Mouse (Mus musculus): Measurements from ENCODE around the gene Exph5. TPM values are rescaled to one million over a fixed set of nuclear protein-coding genes. Genes with fewer than 3 reads are reported as not detected.

Exph5 gene
- polyA plus RNA-seq, 1 experiment from 2014 or later: 0.46 TPM

DNA sequence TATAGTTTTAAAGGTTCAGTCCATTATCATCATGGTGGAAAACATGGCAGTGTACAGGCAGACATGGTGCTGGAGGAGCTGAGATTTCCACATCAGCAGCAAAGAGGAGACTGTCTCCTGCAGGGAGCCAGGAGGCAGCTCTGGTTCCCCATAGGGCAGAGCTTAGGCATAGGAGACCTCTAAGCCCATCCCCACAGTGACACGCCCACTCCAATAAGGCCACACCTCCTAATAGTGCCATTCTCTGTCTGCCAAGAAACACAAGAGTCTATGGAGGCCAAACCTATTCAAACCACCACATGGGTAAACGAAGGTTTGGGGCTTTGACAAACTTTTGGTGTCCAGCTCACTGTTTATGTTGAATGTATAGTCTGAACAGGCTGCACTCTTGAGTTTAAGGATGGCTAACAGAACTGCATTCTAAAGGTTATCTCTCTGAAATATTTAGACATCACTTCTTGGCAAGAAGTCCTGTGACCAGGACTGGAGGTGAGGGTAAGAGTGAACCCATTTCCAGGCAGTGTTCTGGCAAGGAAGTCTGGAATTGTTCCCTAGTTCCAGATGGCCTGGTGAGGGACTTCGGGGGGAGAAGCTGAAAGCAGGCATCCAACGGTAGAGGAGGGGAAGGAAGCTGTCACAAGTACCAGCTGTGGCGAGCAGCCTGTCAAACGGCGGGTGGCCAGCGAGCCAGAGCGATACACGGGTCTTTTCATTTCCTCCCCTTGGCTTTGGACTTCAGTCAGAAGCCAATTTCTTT lies 19.6 kb downstream of the Exph5 start:
- no peak for DNase-seq (ENCODE audit: low spot score)

DNA sequence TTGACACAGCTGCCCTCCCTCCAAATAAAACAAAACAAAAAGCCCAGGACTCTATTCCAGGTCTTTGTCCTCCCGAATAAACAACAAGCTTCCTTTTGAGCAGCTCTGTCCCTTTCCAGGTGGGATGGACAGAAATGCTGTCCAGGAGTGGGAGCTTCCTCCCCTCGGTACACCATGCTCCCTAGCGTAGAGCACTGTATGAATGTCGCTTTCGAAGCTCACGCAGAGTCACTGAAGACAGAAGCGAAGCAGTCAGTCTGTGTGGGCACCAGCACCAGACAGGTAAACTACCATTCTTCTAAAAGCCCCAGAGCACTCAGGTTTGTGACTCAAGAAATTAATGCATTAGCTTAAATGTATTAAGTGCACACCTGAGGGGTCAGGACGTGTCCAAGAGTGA lies 20.2 kb downstream of the Exph5 start:
- no peak for DNase-seq (ENCODE audit: low spot score)

DNA sequence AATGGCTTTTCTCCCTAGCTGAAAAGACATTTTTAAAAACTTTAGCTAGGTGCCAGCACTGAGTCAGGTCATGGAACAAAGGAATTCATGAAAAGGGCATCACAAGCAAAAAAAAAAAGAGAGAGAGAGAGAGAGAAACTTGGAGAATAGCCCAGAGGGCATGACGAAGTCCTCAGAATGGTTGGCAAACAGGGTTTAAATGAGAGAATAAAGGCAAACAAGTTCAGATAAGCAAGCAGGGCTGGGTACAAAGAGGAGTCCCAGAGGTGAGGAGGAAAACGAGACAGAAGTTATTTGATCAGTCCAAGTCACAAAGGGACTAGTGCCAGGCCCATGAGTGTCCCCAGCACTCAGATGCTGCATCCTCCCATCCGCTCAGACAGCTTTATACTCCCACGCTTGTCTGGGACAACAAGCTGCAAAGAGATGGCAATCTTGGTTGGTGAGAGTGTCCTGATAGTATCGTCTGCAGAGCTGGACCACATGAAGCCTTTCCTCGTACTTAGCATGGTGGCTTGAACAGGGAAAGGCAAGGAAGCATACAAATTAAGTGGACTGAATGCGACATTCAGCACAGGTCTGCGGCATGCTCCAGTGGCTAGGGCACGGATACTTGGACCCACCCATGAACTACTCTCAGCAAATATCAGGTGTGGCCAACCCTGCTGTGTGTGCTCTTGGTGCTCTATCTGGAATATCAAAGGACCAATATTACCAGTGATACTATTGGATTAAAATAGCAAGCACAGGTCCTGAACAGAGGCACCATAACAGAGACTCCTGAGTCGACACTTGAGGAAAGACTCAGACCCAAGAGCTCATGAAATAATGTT lies 22.2 kb downstream of the Exph5 start:
- DNase-seq (ENCODE audit: low spot score): no peak

GRCm38 (mm10) chr9:53325363-53326090 lies 24.1 kb downstream of the Exph5 start:
- no peak for DNase-seq (ENCODE audit: low spot score)

DNA sequence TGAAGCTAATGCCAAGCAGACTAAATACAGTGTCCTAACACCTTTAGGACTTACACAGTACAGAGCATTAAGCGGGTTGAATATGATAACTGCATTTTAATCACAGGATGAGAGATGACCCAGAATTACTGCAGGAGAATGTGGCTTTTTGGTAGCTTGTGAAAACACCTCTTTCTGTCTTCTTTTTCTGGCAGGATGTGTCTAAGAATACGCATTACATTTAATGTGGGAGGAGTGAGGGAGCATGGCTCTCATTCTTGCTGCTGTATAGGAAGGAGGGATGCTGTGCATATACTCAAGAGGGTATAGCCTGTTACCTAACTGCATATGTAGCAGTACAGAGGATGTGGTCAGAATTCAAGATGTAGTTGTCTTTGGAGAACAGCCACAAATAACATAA lies 26.7 kb downstream of the Exph5 start:
- no peak for DNase-seq (ENCODE audit: low spot score)

DNA sequence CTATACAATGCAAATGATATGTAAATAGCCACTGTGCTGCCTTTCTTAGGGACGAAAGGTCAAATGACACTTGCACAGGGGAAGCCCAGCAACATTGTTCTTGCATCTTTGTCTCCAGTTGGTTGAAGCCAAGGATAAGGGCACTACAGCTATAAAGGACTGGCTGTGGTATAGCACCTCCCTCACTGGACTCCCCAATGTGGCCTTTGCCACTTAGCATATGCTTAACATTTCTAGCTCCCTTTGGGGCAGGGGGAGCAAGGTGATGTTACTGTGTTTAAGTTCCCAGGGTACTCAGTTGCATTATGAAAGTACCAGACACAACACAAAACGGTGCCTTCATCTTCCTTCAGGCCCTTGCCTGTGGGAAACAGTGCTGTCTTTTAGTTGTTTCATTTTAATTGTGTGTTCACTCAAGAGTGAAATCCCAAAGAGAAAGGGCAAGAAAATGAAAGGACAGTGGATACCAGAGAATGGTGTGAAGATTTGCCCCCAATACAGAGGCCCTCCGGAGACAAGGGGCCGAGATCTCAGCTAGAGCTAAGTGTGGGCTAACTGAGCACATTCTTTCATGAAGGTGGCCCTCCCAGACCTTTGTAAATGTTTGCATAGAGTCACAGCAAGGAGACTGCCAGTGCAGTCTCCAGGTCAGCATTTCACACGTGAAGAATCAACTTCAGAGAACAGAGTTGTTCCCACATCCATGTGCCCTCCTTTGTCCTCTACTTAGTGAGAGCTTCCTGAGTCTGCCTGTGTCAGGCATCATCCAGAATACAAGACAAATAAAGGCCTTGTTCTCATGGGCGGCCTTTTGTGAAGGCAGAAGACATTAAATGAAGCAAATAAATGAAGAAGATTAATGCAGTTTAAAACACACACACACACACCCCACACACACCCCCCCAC lies 28.1 kb downstream of the Exph5 start:
- no peak for DNase-seq (ENCODE audit: low spot score)

GRCm38 (mm10) chr9:53330247-53330646 lies 28.8 kb downstream of the Exph5 start:
- no peak for DNase-seq (ENCODE audit: low spot score)

GRCm38 (mm10) chr9:53333436-53333835 lies 32.0 kb downstream of the Exph5 start:
- no peak for DNase-seq (ENCODE audit: low spot score)

DNA sequence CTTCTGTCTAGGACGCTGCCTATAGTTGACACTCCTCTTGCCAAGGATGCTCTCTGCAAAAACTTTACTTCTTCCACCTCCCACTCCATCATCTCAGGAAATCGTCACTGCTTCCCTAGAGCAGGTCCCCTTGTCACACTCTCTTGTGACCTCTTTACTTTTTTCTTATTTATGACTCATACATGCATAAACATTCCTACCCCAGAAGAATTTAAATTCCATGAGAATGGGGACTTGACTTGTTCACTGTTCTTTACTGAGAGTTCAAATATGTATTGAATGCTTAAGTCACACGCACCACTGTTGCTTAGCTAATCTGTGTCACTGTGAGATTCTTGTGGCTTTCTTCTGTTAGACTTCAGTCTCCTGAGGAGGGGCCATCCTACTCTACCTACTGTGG lies 33.7 kb downstream of the Exph5 start:
- no peak for DNase-seq (ENCODE audit: low spot score)

DNA sequence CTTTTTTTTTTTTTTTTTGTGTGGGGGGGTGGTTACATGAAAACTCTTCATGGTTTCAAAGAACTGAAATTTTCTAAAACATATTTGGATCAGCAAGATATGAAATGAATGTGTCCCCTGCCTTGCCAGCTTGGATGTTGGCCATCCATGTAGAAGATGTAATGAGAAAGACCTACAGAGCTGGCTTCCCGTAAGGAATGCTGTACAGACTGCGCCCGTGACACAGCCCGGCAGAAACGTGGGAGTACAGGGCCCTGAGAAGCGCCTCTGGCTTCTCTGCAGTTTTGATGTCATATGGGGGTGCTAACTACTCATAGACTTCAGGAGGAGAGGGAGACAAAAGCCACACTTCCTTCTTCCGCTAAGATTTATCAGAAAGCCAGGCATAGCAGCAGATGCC lies 38.1 kb downstream of the Exph5 start:
- DNase-seq (ENCODE audit: low spot score): no peak

DNA sequence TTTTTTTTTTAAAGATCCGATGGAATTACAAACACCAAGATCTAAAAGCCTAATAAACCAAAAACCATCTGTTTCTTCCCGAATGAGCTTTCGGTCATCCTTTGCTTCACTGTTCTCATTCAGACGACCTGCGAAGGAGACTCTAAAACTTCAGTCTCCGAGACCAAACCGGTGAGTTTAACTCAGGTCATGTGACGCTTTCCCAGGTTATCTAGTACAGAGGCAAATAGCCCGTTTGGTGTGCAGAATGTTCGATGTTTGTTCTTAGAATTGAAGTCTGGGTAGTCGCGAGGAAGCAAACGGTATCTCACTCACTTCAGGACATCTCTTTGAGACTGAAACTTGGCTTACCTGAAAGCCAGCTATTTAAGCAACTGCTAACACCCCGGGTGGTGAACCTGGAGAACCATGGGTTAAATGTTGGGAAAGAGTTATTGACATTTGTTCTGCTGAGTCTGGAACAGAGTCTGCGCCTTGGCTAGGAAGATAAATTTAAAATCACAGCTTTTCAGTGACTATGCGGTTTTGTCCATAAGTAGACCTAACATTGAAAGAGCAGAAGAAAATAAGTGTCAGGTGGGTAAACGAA lies 39.0 kb downstream of the Exph5 start:
- DNase-seq (ENCODE audit: low spot score): no peak

- DNase-seq (ENCODE audit: low spot score): no peak
These were observed 39.5 kb downstream of the Exph5 start for GRCm38 (mm10) chr9:53340969-53341368.

DNA sequence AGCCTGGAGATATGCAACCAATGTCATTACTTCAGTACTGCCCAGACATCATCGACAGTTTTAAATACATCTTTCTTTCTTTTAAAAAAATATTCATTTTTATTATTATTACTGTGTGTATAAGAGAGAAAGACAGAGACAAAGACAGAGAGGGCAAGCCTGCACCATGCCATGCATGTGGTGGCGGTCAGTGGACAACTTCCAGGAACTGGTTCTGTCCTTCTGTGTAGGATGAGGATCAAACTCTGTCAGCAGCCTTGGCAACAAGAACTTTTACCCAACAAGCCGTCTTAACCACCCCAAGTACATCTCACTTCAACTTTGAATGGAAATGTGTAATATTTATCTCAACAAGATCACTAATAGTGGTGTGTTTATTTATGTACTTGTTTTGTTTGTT lies 40.5 kb downstream of the Exph5 start:
- DNase-seq (ENCODE audit: low spot score): no peak

- DNase-seq (ENCODE audit: low spot score): no peak
These were observed 43.4 kb downstream of the Exph5 start for GRCm38 (mm10) chr9:53344646-53345432.

DNA sequence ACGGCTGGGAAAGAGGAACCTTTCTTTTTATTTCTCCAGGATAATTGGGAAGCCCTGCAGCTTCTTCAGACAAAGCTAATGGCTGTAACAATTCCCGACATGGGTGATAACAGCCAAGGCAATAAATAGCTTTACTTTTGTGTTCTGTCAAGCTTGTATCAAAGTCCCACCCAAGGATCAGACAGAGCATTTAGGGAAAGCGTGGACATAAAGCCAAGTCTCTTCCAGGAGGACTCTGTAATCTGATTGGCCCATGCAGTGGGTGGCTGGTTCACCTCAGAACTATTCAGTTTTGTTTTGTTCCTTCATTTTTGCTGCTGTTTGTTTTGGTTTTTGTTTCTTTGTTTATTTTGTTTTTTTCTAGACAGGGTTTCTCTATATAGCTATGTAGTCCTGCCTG lies 44.3 kb downstream of the Exph5 start:
- no peak for DNase-seq (ENCODE audit: low spot score)

DNA sequence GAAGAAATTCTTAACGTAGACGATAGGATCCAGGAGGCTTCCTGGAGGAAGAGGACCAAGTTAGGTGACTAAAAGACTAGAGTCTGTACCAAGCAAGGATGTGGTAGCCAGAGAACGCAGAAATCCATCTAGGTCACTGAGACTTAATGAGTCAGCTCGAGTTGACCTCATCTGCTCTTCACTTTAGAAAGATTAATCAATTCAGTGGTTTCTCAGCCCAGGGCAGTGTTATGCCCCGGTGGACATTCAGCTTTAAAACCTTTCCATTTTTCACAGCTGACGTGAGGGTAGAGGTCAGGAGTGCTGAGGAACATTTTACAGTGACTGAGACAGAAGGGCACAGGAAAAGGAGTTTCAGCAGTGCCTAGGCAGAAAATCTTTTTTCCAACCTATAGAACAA lies 44.9 kb downstream of the Exph5 start:
- DNase-seq (ENCODE audit: low spot score): no peak

- DNase-seq (ENCODE audit: low spot score): no peak
These were observed 47.7 kb downstream of the Exph5 start for GRCm38 (mm10) chr9:53349211-53349610.

- no peak for DNase-seq (ENCODE audit: low spot score)
These were observed 48.9 kb downstream of the Exph5 start for GRCm38 (mm10) chr9:53350331-53350730.

GRCm38 (mm10) chr9:53351899-53352298 lies 50.4 kb downstream of the Exph5 start:
- no peak for DNase-seq (ENCODE audit: low spot score)

- no peak for DNase-seq (ENCODE audit: low spot score)
These were observed 51.7 kb downstream of the Exph5 start for GRCm38 (mm10) chr9:53353161-53353560.

Measured in thymus, postnatal 0 days (tissue).